Mouse (Mus musculus) Patski (cell line): ENCODE measurements around the gene Cftr. TPM values are rescaled to one million over a fixed set of nuclear protein-coding genes. Genes with fewer than 3 reads are reported as not detected.

ENCODE experiments used
- ATAC-seq: fragments of 100-300 bp; one replicate; pipeline ENCODE4 v1.8.0; 2021
- CTCF ChIA-PET: fragments of 350-600 bp; sonication (Branson Sonifier 250); formaldehyde crosslinking; loops from one replicate; lab custom pipeline; 2022; ENCODE audit warnings: inconsistent platforms; lab: Charles Lee
- POLR2A ChIA-PET: fragments of 350-600 bp; sonication (Branson Sonifier 250); formaldehyde crosslinking; loops from one replicate; lab custom pipeline; 2022; ENCODE audit warnings: antibody characterized with exemption, inconsistent platforms; lab: Charles Lee
- DNase-seq: peaks from one replicate; pipeline ENCODE4 v3.0.0-alpha.2; 2011; ENCODE audit warnings: low read depth, low spot score
- H3K27me3 ChIP-seq: fragments of 371-371 bp; one replicate; pipeline ENCODE4 v1.5.1; 2021
- CTCF ChIP-seq: fragments of 100-300 bp; IDR thresholded peaks from one replicate; pipeline ENCODE4 v1.5.1; 2021
- in situ Hi-C: fragments of 300-500 bp; cut with MboI; formaldehyde crosslinking; loops from 3 replicates; pipeline ENCODE4 v1.11.1; 2018; ENCODE audit warnings: low pct_unique_long_range_greater_than_20kb, mixed read lengths
- polyA plus RNA-seq: library from polyadenylated mRNA; unstranded; gene quantifications from one replicate; pipeline ENCODE4 v1.2.3, GENCODE M21; 2021

Gene Cftr
- polyA plus RNA-seq, result 0.12 TPM

GRCm38 (mm10) chr6:18170311-18170922, at the start of gene Cftr:
Gene Cftr, plus strand, starts transcription at chr6:18170687.
- ATAC-seq (peak; percentile 17), DNase-seq (no peak)
- H3K27me3 ChIP-seq, result no peaks in the 10 kb centered on the region
- ChIA-PET POLR2A (interaction anchor here (1.3 kb wide), 1 partner anchor 11 kb away, joined by 3 read pairs; no protein-coding TSS in a partner anchor), CTCF (interaction anchor here (1.0 to 1.2 kb wide), 3 partner anchors 9 to 13 kb away, joined by 3 to 6 read pairs (median 3); no protein-coding TSS in a partner anchor)
- in situ Hi-C loops, result no loop called here
- TF ChIP-seq CTCF, result no peak

GRCm38 (mm10) chr6:18127206-18127983, 43.1 kb upstream of the Cftr start:
- in situ Hi-C loops, result no loop called here
- DNase-seq, result peak; percentile 59
- no peak for TF ChIP-seq CTCF
- peak; percentile 94 for ATAC-seq
- CTCF ChIA-PET, result interaction anchor here (1.0 kb wide), 1 partner anchor 253 kb away, joined by 3 read pairs; no protein-coding TSS in a partner anchor
- POLR2A ChIA-PET, result interaction anchor here (0.6 kb wide), 1 partner anchor 677 kb away, joined by 3 read pairs; no protein-coding TSS in a partner anchor
- no peaks in the 10 kb centered on the region for H3K27me3 ChIP-seq

- POLR2A ChIA-PET, result interaction anchor here (0.6 kb wide), 1 partner anchor 676 kb away, joined by 3 read pairs; no protein-coding TSS in a partner anchor
- CTCF ChIA-PET, result interaction anchor here (1.0 kb wide), 1 partner anchor 252 kb away, joined by 3 read pairs; no protein-coding TSS in a partner anchor
- no peak for DNase-seq
- no peak for TF ChIP-seq CTCF
- no peak for ATAC-seq
- no peaks in the 10 kb centered on the region for H3K27me3 ChIP-seq
- in situ Hi-C loops, result no loop called here
Observed at GRCm38 (mm10) chr6:18128059-18128458, 42.4 kb upstream of the Cftr start.

GRCm38 (mm10) chr6:18135246-18135645, 35.2 kb upstream of the Cftr start:
- TF ChIP-seq CTCF, result no peak
- CTCF ChIA-PET, result no interaction called here
- no peaks in the 10 kb centered on the region for H3K27me3 ChIP-seq
- POLR2A ChIA-PET, result interaction anchor here (0.6 kb wide), 1 partner anchor 107 kb away, joined by 6 read pairs; no protein-coding TSS in a partner anchor
- DNase-seq (no peak), ATAC-seq (no peak)
- in situ Hi-C loops, result no loop called here

- CTCF ChIA-PET, result no interaction called here
- ATAC-seq, result no peak
- POLR2A ChIA-PET, result no interaction called here
- in situ Hi-C loops, result no loop called here
- no peak for TF ChIP-seq CTCF
- H3K27me3 ChIP-seq, result no peaks in the 10 kb centered on the region
- no peak for DNase-seq
Observed at GRCm38 (mm10) chr6:18153031-18153430, 17.5 kb upstream of the Cftr start.

- DNase-seq (no peak), ATAC-seq (no peak)
- ChIA-PET POLR2A (interaction anchor here (1.3 kb wide), 1 partner anchor 10 kb away, joined by 3 read pairs; no protein-coding TSS in a partner anchor), CTCF (interaction anchor here (1.0 to 1.1 kb wide), 2 partner anchors 12 to 20 kb away, joined by 3 to 4 read pairs; no protein-coding TSS in a partner anchor)
- in situ Hi-C loops, result no loop called here
- TF ChIP-seq CTCF, result no peak
- no peaks in the 10 kb centered on the region for H3K27me3 ChIP-seq
Observed at GRCm38 (mm10) chr6:18169618-18170017, 869 bp upstream of the Cftr start.

GRCm38 (mm10) chr6:18171614-18172013, 1.1 kb downstream of the Cftr start:
- no peak for DNase-seq
- in situ Hi-C loops, result no loop called here
- no peaks in the 10 kb centered on the region for H3K27me3 ChIP-seq
- CTCF ChIA-PET, result interaction anchor here (0.9 to 1.9 kb wide), 9 partner anchors 9 to 201 kb away, joined by 3 to 7 read pairs (median 4); no protein-coding TSS in a partner anchor
- peak; percentile 51 for TF ChIP-seq CTCF
- ATAC-seq, result no peak
- POLR2A ChIA-PET, result no interaction called here

GRCm38 (mm10) chr6:18177509-18177908, 7.0 kb downstream of the Cftr start:
- TF ChIP-seq CTCF, result no peak
- in situ Hi-C loops, result no loop called here
- no peaks in the 10 kb centered on the region for H3K27me3 ChIP-seq
- DNase-seq (no peak), ATAC-seq (no peak)
- ChIA-PET CTCF (no interaction called here), POLR2A (no interaction called here)

- H3K27me3 ChIP-seq, result no peaks in the 10 kb centered on the region
- in situ Hi-C loops, result no loop called here
- no peak for DNase-seq
- POLR2A ChIA-PET, result no interaction called here
- TF ChIP-seq CTCF, result no peak
- CTCF ChIA-PET, result interaction anchor here (1.2 kb wide), 1 partner anchor 9 kb away, joined by 3 read pairs; no protein-coding TSS in a partner anchor
- ATAC-seq, result no peak
Observed at GRCm38 (mm10) chr6:18180665-18181064, 10.2 kb downstream of the Cftr start.

GRCm38 (mm10) chr6:18182903-18183302, 12.4 kb downstream of the Cftr start:
- DNase-seq, result no peak
- POLR2A ChIA-PET, result no interaction called here
- no peak for ATAC-seq
- TF ChIP-seq CTCF, result no peak
- CTCF ChIA-PET, result interaction anchor here (0.8 to 1.0 kb wide), 2 partner anchors 12 to 51 kb away, joined by 3 read pairs; no protein-coding TSS in a partner anchor
- in situ Hi-C loops, result no loop called here
- H3K27me3 ChIP-seq, result no peaks in the 10 kb centered on the region
